Mouse (Mus musculus): ENCODE results near the gene Rpgrip1.

Rpgrip1 gene

DNA sequence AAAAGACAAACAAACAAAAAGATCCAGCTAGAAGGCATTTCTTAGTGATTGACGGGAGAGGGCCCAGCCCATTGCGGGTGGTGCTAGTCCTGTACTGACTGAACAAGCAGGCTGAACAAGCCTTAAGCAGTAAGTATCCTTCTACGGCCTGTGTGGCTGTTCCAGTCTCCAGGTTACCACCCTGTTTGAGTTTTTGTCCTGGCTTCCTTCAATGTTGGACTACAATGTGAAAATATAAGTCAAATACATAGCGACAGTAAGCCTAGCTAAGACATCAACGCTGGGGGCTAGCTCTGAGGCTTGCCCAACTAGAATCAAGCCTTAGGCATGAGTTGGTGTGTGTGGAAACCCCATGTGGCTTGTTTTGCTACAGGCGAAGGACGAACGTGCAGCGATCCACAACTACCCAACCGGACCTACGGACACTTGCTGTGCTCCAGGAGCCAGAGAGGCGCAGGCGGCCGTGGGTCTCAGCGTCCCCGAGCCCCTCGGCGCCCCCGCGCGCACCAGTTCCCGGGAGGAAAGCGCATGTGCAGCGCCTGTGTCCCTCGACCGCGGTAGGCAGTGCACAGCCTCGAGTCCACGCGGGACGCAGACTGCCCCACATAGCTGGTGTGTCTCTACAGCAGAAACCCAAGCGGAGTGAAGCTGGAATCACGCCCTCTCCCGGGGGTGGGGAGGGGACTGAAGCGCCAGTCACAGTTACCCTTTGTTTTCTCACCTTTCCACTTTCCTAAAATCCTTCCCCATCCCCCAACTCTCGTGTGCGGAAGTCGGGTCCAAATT, 8.5 kb downstream of the Rpgrip1 start:
- DNase-seq (ENCODE audit: extremely low read depth, low read depth): no peak

DNA sequence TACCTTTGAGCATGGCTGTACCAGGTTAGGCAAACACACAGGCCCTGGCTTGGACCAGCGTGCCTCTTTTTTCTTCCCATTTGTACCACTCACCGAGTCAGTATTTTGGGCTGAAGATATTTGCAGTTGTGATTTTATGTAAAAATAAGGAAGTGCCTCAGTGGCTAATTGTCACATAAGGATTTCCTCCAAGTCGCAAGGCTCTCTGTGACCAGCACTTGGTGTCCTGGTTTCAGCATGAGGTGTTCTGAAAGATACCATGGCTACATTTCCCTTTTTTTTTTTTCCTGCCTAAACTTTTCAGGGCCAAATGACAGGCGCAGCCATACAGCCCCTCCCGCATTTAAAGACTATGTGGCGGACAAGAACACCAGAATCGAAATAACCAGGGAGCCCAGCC, 9.7 kb downstream of the Rpgrip1 start:
- no peak for DNase-seq (ENCODE audit: extremely low read depth, low read depth)

DNA sequence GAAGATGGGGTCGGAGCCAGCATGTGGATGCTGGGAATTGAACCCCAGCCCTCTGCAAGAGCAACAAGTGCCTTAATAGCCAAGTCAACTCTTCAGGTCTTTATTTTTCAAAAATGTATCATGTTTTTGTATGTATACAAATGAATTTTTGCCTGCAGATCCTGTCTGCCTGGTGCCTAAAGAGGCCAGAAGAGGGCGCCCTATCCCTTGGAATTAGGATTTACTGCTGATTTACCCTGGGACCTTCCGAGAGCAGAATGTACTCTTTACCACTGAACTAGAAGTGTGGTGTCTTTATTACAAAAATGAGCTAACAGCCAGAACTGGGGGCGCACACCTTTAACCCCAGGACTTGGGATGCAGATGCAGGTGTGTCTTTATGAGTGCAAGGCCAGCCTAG, 13.4 kb downstream of the Rpgrip1 start:
- peak; percentile 40 for DNase-seq (ENCODE audit: extremely low read depth, low read depth)

DNA sequence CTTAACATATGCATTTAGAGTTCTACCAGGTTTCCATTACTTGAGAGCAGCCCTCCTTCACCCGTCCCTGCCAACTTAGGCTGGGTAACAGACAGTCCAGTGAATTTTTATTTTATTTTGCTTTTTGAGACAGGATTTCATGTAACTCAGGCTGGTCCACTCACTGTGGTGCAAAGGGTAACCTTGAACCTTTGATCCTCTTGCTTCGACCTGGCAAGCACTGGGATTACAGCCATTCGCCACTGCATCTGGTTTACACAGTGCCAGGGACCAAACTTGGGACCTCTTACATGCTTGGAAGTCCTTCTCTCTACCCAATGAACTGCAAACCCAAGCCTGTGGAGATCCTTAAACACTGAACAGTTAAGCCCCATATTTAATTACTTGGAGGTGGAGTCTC, 14.1 kb downstream of the Rpgrip1 start:
- no peak for DNase-seq (ENCODE audit: extremely low read depth, low read depth)

DNA sequence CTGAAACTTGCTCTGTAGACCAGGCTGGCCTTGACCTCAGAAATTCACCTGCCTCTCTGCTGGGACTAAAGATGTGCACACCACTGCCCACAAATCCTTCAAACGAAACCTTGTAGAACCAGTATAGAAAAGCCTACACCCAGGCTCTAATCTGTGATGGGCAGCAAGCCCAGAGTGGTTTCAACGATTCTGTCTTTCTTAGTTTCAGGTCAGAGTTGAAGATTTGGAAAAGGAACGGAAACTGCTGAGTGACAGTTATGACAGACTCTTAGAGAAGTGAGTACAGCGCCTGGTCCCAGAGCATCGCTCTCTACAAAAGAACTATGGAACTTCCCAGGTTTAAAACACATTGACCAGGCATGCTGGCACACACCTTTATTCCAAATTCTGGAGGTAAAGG, 23.1 kb downstream of the Rpgrip1 start:
- DNase-seq (ENCODE audit: extremely low read depth, low read depth): no peak

DNA sequence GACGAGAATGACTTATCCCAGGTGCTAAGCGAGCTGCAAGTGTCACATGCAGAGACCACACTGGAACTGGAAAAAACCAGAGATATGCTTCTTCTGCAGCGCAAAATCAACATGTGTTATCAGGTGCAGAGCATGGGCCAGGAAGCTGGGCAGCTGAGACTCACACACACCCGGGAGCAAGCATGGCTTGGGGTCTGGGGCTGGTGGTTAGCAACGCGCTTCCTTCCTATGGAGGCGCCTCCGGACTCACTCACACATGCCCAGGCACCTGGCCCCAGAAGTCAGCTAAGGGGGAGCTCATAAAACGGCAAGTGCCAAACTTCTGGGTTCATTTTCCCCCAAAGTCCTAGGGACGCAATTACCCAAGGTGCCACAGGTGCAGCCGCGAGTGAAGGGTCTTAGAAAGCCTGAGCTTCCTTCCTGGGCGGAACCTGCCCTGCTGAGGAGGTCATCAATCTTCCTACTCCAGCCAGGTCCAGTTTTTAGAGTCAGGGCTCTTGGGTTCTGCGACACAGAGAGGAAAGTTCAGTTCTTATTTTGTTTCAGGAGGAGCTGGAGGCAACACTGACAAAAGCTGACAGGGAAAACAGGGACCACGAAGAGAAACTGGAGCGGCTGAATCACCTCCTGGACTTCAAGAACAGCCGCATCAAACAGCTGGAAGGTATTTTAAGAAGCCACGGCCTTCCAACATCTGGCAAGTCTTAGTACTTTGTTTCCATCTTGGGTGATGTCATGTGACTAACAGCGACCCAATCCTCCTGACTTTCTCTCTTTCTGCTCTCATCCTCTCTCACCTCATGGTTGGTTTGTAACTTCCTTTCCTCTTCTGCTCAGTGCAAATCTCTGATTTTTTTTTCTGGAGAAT, 30.3 kb downstream of the Rpgrip1 start:
- DNase-seq (ENCODE audit: extremely low read depth, low read depth): no peak

DNA sequence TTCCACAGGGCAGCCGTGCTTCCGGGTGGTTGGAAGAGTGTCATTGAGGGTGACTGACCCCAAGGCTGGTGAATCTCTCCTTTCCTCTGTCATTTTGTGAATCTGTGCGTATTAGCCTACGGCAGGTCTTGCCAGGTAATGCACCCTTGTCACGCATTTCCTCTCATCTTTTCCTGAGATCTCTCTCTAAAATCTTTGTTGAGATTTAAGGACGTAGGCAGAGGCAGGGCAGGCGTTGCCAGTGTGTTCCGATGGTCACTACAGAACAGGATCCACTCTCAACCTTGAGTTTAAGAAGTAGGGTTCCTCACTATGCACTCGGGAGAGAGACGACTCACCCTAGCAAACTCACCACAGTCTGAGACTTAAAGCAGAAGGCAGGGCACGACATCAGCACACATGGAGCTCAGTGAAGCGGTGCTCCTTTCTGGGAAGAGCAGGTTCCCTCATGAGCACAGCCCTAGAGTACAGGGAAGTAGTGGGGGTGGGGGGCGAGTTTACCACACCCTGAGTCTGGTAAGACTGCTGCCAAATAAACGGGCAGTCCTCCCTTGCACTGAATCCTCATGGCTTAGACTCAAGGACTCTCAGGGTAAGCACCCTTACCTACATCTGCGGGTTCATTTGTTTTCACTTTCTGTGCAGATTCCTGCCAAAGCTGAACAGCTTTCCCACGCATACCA, 31.1 kb downstream of the Rpgrip1 start:
- no peak for DNase-seq (ENCODE audit: extremely low read depth, low read depth)

DNA sequence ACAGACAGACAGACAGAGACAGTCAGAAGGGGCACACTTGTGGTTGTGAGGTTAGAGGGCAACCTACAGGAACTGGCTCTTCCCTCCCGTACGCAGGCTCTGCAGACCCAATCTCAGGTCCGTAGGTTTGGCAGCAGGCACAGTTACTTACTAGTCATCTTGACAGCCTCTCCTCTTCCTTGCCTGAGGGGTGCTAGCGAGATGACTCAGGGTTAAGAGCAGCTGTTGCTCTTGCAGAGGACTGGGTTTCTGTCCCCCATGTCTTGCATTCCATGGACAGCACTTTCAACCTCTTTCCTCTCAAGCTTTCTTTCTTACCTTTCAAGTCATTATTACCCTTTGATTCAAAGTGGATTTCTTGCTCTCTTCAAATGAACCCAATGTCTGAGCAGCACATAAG, 33.7 kb downstream of the Rpgrip1 start:
- no peak for DNase-seq (ENCODE audit: extremely low read depth, low read depth)

DNA sequence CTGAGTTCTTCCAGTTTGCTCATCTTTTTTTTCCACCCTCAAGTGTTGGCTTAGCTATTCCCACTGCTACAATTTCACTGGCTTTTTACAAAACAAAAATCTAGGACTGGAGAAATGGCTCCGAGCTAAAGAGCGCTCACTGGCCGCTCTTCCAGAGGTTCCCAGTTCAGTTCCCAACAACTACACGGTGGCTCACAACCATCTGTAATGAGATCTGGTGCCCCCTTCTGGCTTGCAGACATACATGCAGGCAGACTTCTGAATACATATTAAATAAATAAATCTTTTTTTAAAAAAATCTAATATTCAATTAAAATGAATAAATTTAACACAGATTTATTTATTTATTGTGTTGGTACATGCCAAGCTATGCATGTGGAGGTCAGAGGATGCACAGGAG, 36.0 kb downstream of the Rpgrip1 start:
- DNase-seq (ENCODE audit: extremely low read depth, low read depth): no peak

DNA sequence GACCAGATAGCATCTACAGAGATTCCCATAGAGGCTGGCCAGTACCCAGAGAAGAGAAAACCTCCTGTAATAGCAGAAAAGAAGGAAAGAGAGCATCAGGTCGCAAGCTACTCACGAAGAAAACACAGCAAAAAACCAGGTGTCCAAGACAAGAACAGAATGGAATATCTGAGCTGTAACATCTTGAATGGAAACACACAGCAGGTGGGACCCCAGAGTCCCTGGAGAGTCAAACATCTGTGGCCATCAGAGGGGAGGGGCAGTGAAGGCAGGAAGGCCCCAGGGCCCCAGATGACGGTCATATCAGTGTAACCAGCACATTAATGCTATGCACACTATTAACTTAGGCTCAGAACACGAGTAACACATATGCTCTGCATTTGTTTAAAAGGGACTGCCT, 39.4 kb downstream of the Rpgrip1 start:
- no peak for DNase-seq (ENCODE audit: extremely low read depth, low read depth)

DNA sequence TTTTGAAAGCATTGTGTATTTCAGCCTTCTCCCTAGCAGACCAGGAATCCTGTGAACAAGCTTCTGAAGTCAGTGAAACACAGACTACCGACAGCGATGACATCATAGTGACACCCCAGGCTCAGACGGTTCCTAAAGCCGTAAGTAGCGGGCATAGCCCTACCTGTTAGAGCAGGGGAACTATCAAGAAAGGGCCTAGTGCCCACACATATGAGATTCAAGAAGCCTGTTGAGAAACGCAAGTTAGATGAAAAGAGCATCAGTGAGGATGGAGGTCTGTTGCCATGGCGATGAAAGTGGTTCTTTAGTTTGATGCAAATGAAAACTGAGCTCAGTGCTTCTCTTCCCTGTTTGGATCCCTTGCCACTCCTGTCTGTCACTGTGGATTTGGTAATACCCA, 41.7 kb downstream of the Rpgrip1 start:
- no peak for DNase-seq (ENCODE audit: extremely low read depth, low read depth)

DNA sequence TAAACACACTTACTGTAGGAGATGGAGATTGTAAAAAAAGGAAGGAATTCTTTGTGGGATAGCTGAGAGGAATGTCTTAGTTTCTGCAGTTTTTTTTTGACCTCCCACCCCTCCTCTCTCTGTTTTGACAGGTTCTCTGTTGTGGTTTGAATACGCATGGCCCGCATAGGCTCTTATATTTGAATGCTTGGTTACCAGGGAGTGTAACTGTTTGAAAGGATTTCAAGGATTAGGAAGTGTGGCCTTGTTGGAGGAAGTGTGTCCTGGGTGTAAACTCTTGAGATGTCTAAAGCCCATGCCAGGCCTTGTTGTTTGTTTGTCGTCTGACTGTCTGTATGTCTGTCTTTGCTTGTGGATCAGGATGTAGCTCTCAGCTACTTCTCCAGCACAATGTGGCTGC, 42.1 kb downstream of the Rpgrip1 start:
- no peak for DNase-seq (ENCODE audit: extremely low read depth, low read depth)

DNA sequence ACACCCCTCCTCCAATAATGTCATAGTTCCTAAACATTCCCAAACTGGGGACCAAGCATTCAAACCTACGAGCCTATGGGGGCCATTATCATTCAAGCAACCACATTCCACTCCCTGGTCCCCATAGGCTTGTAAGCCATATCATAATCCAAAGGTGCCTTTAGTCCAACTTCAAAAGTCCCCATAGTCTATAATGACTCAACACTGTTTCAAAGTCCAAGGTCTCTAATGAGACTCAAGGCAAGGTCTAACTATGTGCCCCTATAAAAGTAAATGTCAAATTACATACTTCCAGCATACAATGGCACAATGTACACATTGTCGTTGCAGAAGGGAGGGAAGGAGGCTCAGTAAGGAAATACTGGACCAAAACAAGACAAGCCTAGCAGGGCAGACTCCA, 44.5 kb downstream of the Rpgrip1 start:
- DNase-seq (ENCODE audit: extremely low read depth, low read depth): no peak

DNA sequence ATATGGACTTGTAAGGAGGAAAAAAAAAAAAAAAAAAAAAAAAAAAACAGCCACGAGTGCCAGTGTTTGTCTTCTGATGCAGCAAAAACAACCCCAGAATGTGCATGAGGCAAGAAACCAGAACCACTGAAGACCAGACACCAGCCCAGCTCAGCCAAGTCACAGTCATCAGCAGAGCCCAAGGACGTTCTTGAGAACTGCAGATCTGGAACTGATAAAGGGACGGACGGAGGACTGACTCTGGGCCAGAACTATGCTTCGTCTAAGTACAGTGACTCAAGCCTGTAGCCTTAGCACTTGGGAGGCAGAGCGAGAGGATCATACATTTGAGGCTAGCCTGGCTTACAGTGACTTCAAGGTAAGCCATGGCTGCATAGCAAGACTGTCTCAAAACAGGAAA, 50.4 kb downstream of the Rpgrip1 start:
- no peak for DNase-seq (ENCODE audit: extremely low read depth, low read depth)

DNA sequence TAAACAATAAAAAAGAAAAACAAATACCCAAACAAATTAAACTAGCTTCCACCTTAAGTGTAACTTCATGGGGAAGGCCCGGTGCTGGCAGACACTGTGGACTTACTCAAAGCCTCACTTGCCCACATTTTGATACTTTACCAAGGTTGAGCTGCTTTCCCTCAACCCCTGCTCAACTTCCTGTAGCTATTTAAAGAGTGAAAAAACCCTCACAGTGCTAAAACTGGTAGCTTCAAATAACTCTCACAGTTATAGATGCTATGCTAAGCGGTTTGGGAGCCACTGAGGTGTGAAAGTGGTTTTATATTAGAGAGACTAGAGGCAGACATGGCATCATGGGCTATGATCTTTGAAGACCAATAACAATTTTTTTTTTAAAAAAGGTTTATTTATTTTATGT, 56.1 kb downstream of the Rpgrip1 start:
- no peak for DNase-seq (ENCODE audit: extremely low read depth, low read depth)

DNA sequence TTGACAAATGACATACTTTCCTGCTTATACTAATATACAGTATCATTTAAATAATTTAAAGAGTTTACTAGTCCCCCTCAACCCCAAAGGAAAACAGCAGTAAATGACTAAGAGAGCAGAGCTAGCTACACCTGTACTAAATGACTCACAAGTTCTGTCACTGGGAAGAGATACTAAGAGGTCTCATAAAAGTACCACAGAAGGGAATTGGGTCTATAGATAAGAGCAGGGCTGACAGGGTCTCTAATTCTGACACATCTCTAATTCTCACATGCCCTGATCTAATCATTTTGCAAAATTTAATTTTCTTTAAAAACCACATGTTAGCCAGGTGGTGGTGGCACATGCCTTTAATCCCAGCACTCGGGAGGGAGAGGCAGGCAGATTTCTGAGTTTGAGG, 78.3 kb downstream of the Rpgrip1 start:
- DNase-seq (ENCODE audit: extremely low read depth, low read depth): no peak

DNA sequence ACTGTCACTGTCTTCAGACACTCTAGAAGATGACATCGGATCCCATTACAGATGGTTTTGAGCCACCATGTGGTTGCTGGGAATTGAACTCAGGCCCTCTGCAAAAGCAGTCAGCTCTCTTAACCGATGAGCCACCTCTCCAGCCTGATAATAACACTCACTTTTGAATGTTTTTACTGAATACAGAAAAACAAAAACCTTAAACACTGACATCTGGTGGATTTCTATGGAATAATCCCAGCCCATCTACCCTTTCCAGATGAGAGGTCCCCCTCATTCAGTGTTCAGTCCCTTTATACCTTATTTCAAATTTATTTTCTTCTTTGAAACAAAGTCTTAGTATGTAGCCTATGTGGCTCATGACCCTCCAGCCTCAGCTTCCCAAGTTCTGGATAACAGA, 79.0 kb downstream of the Rpgrip1 start:
- no peak for DNase-seq (ENCODE audit: extremely low read depth, low read depth)

DNA sequence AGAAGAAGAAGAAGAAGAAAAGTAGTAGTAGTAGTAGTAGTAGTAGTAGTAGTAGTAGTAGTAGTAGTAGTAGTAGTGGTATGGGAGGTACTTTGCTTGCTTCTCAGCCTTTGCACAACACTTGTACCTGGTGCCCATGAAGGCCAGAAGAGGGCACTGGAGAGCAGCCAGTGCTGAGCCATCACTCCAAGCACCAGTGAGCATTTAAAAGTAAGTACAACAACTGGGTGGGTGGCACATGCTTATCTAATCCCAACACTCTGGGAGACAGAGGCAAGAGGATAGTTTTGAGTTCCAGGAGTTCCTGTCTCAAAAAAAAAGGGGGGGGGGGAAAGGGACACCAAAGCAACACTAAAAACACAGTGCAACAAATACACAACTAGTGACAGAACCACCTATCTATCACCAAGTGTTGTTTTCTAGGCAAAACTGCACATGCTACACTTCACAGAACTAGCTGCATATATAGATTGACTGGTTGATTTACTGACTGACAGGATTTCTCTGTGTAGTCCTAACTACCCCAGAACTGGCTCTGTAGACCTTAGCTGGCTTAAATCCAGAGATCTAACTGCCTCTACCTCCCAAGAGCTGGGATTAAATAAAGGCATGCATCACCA, 80.3 kb downstream of the Rpgrip1 start:
- peak; percentile 83 for DNase-seq (ENCODE audit: extremely low read depth, low read depth)

DNA sequence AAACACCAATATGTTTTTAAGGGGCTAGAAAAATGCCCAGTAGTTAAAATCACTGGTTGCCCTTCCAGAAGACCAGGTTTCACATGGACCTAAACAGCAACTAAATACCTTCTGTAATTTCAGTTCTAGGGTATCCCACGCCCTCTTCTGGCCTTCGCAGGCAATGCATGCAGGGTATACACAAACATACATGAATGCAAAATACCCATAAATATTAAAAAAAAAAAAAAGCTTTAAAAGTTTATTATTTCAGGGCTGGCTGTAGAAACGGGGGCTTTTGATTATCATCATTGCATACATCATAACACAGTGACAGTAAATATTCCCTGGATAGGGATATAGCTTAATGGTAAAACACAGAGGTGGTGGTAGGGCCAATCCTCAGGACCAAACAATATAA, 85.2 kb downstream of the Rpgrip1 start:
- peak; percentile 76 for DNase-seq (ENCODE audit: extremely low read depth, low read depth)

DNA sequence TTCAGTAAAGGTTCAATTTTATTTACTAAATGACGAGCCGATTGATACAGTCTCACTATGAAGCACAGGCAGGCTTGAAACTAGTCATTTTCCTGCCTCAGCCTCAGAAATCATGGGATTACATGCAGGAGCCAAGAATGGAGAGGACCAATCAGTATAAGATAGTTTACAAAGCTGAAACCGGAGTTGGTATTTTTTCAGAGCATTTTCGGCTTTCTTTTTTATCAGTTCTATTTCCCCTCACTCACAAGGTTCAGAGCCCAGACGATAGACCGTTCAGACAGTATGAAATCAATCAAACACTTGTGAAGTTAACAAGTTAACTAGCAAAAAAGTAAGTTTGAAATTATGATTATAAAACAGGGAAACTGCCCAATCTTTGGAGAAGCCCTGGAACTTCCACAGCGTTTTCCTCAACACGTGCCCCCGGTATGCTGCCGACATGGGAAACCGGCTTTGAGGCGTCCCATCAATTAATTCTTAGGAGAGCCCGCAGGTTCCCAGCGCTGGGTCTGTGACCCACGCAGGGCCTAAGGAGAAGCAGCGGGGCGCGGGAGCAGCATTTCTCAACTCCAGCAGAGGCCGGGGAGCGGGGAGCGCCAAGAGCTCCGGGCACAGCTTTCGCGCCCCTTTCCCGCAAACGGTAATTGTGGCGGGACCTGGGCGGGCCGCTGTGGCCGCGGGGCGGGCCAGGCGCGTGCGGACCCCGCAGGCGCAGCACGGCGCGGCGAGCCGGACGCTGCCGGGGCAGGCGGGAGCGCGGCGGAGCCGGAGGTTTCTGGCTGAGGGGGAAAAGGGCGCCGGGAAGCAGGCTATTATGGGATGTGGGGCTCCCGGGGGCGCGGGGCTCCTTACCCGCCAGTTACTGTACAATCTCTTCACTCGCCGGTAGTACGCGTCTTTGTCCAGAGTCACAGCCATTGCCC, 86.0 kb downstream of the Rpgrip1 start:
- peak; percentile 11 for DNase-seq (ENCODE audit: extremely low read depth, low read depth)

Data from MEL-GATA-1-ER (cell line).